Mouse (Mus musculus): ENCODE measurements around the gene Gm10337.

GRCm38 (mm10) chr15:102501084-102501814 lies 2.3 kb upstream of the Gm10337 start:
- TF ChIP-seq CTCF (IDR thresholded peaks at IDR 0.05; ENCODE audit: borderline replicate concordance, insufficient read depth, low read length) (no peak), POLR2A (IDR thresholded peaks at IDR 0.05; ENCODE audit: low read depth, low read length) (no peak)

All from embryonic fibroblast, embryonic 13.5 days (primary cell).